Mouse (Mus musculus): ENCODE results near the gene Dkk2. TPM values are rescaled to one million over a fixed set of nuclear protein-coding genes. Genes with fewer than 3 reads are reported as not detected.

Gene Dkk2
- polyA plus RNA-seq, 1 experiment: 2.6 TPM

DNA sequence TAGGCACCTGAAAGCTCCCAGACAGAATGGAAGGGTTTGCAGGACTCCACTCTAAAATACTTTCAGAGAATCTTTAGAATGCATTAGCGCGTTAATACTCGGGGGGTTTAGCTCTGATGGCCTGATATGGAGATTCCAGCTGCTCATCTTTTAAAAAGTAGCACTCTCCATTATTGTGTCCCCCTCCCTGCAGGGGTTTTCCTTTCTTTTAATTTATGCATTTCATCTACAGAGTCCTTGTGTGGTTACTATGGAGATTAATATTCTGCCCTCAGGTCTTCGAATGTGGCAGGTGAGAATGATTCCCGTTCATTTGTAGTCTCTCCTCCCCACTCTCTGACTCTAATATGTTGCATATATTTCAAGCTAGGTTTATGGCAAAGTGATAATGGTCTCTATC lies 117.6 kb downstream of the Dkk2 start:
- TF ChIP-seq POLR2A (IDR thresholded peaks at IDR 0.05; ENCODE audit: borderline replicate concordance, extremely low read depth, insufficient read depth, insufficient read length, poor library complexity, severe bottlenecking) (no peak), CTCF (IDR thresholded peaks at IDR 0.05; ENCODE audit: borderline replicate concordance, extremely low read depth, insufficient read depth, insufficient read length) (no peak)
- DNase-seq (ENCODE audit: low read depth): peak; percentile 56

GRCm38 (mm10) chr3:132207469-132207868 lies 122.4 kb downstream of the Dkk2 start:
- peak; percentile 65 for TF ChIP-seq CTCF (IDR thresholded peaks at IDR 0.05; ENCODE audit: borderline replicate concordance, extremely low read depth, insufficient read depth, insufficient read length)
- TF ChIP-seq POLR2A (IDR thresholded peaks at IDR 0.05; ENCODE audit: borderline replicate concordance, extremely low read depth, insufficient read depth, insufficient read length, poor library complexity, severe bottlenecking): no peak
- DNase-seq (ENCODE audit: low read depth): peak; percentile 68

GRCm38 (mm10) chr3:132211260-132211659 lies 126.2 kb downstream of the Dkk2 start:
- no peak for DNase-seq (ENCODE audit: low read depth)
- TF ChIP-seq CTCF (IDR thresholded peaks at IDR 0.05; ENCODE audit: borderline replicate concordance, extremely low read depth, insufficient read depth, insufficient read length) (no peak), POLR2A (IDR thresholded peaks at IDR 0.05; ENCODE audit: borderline replicate concordance, extremely low read depth, insufficient read depth, insufficient read length, poor library complexity, severe bottlenecking) (no peak)

DNA sequence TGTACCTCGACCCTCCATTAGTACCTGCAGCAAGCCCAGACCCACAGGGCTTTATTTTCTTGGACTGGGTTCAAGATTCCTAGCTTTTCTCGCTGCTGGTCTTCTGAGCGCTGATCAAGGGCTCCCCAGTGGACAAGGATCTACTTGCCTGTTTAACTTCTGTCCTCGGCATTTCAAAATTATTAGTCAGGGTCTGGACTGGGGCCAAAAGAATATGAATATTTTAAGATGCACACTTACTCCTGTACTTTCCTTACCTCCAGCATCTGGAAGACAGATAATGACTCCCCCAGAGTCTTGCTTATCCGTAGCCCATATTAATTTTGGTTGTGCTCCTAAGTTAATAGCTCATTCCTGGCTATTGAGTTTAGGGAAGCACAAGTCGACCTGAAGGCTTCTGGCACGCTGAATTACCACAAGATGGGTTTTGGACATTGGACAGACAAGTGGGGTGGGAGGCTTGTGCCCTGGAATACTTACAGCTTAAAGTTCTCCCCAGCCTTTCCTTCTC lies 134.9 kb downstream of the Dkk2 start:
- TF ChIP-seq POLR2A (IDR thresholded peaks at IDR 0.05; ENCODE audit: borderline replicate concordance, extremely low read depth, insufficient read depth, insufficient read length, poor library complexity, severe bottlenecking) (no peak), CTCF (IDR thresholded peaks at IDR 0.05; ENCODE audit: borderline replicate concordance, extremely low read depth, insufficient read depth, insufficient read length) (no peak)
- DNase-seq (ENCODE audit: low read depth): peak; percentile 4

GRCm38 (mm10) chr3:132227622-132228021 lies 142.5 kb downstream of the Dkk2 start:
- no peak for TF ChIP-seq POLR2A (IDR thresholded peaks at IDR 0.05; ENCODE audit: borderline replicate concordance, extremely low read depth, insufficient read depth, insufficient read length, poor library complexity, severe bottlenecking)
- no peak for TF ChIP-seq CTCF (IDR thresholded peaks at IDR 0.05; ENCODE audit: borderline replicate concordance, extremely low read depth, insufficient read depth, insufficient read length)
- DNase-seq (ENCODE audit: low read depth): no peak

All from brain, embryonic 14.5 days (tissue).